8 mouse cellular contexts compared by ENCODE assay signal in the genomic region with DNA sequence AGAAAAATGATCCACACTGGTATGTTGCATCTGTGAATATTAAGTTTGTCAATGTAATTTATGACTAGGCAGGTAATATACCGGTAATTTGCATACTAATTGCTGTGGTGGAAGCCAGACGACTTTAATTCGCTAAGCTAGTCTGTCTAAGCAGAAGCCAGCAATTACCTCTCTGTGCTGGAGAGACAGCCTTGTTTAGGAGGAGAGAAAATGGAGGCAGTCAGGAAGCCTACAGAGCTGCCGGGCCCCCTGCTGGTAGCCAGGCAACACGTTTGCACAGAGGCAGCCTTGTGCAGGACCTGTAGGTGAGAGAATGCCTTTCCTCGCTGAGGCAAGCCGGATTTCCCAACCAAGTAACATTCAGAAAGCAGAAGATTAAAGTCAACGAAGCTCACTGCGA.
DNase-seq lines count a peak whose midpoint lies in the region; ATAC-seq lines count a peak whose summit lies in the region.

No protein-coding gene starts in this region.

- H3K4me1 ChIP-seq in embryonic facial prominence, embryonic 12.5 days, result peaks cover 11% of the 10 kb centered on the region
- H3K4me1 ChIP-seq in limb, embryonic 12.5 days (replicated peaks), result peaks cover 14% of the 10 kb centered on the region; the same call in 1 of the 2 replicates
- H3K4me1 ChIP-seq in midbrain, embryonic 15.5 days, result peaks cover 21% of the 10 kb centered on the region

- ATAC-seq in embryonic facial prominence, embryonic 12.5 days (ENCODE audit: insufficient number of reproducible peaks, insufficient read depth, low FRiP score, low TSS enrichment), result peak; percentile 50; the same call in 1 of the 2 replicates
- peak; percentile 77; the same call in 1 of the 2 replicates for ATAC-seq in limb, embryonic 12.5 days (ENCODE audit: insufficient number of reproducible peaks, insufficient read depth, low FRiP score, low TSS enrichment, low read depth)
- peak; percentile 96 for ATAC-seq in midbrain, embryonic 15.5 days (replicated peaks)

- no peak overlapping the region for H3K9ac ChIP-seq in embryonic facial prominence, embryonic 12.5 days
- H3K9ac ChIP-seq in limb, embryonic 12.5 days (replicated peaks), result no peak overlapping the region
- H3K9ac ChIP-seq in midbrain, embryonic 15.5 days, result no peak overlapping the region

- no peak overlapping the region for H3K27ac ChIP-seq in embryonic facial prominence, embryonic 12.5 days
- H3K27ac ChIP-seq in limb, embryonic 12.5 days, result no peak overlapping the region
- peak overlapping the region; percentile 71 for H3K27ac ChIP-seq in midbrain, embryonic 15.5 days

- DNase-seq in 3134 (ENCODE audit: extremely low read depth, insufficient read length, low spot score), result peak; percentile 39
- DNase-seq in adrenal gland, postnatal 25 days, result peak; percentile 83
- peak; percentile 81 to 82 for DNase-seq in heart, adult 18-20 months
- DNase-seq in kidney, adult 18-20 months, result peak; percentile 76
- DNase-seq in spleen, adult 18-20 months, result peak; percentile 40 to 68

- no peaks in the 10 kb centered on the region for H3K27me3 ChIP-seq in embryonic facial prominence, embryonic 12.5 days
- no peaks in the 10 kb centered on the region for H3K27me3 ChIP-seq in limb, embryonic 12.5 days
- H3K27me3 ChIP-seq in midbrain, embryonic 15.5 days (replicated peaks), result no peaks in the 10 kb centered on the region

- no peaks in the 10 kb centered on the region for H3K9me3 ChIP-seq in embryonic facial prominence, embryonic 12.5 days
- no peaks in the 10 kb centered on the region for H3K9me3 ChIP-seq in limb, embryonic 12.5 days
- H3K9me3 ChIP-seq in midbrain, embryonic 15.5 days, result no peaks in the 10 kb centered on the region

- no peaks in the 10 kb centered on the region for H3K36me3 ChIP-seq in embryonic facial prominence, embryonic 12.5 days
- H3K36me3 ChIP-seq in limb, embryonic 12.5 days, result no peaks in the 10 kb centered on the region
- H3K36me3 ChIP-seq in midbrain, embryonic 15.5 days (replicated peaks), result no peaks in the 10 kb centered on the region

- 8% methylated on average over 9 of the region's 9 CpGs for WGBS in embryonic facial prominence, embryonic 12.5 days
- WGBS in limb, embryonic 12.5 days, result 11% methylated on average over 9 of the region's 9 CpGs
- WGBS in midbrain, embryonic 15.5 days, result 9% methylated on average over 9 of the region's 9 CpGs

- no peak overlapping the region for H3K4me2 ChIP-seq in embryonic facial prominence, embryonic 12.5 days (replicated peaks)
- H3K4me2 ChIP-seq in limb, embryonic 12.5 days, result no peak overlapping the region
- H3K4me2 ChIP-seq in midbrain, embryonic 15.5 days, result peak overlapping the region; percentile 15

- H3K4me3 ChIP-seq in embryonic facial prominence, embryonic 12.5 days, result no peak overlapping the region
- H3K4me3 ChIP-seq in limb, embryonic 12.5 days (replicated peaks), result no peak overlapping the region
- no peak overlapping the region for H3K4me3 ChIP-seq in midbrain, embryonic 15.5 days
